Mouse (Mus musculus) limb, embryonic 14.5 days (tissue): Measurements from ENCODE around the gene Gm4791. TPM values are rescaled to one million over a fixed set of nuclear protein-coding genes. Genes with fewer than 3 reads are reported as not detected.
A peak's percentile ranks its signal among the peaks of the same experiment; 100 is the strongest.

Source experiments
- ATAC-seq: fragments of 200-750 bp; cut with Nextera tagmentation; 2 replicates; pipeline ENCODE4 v1.8.0; 2017; ENCODE audit warnings: low read depth, moderate number of reproducible peaks, moderate TSS enrichment; ENCODE audit not compliant: low FRiP score
- DNase-seq: peaks from one replicate; pipeline ENCODE4 v3.0.0-alpha.2; 2015; ENCODE audit warnings: low spot score
- H3K27ac ChIP-seq: fragments of 300-500 bp; sonication (generic); replicated peaks from 2 replicates; pipeline ENCODE4 v1.5.1; 2014; ENCODE audit warnings: low read depth, mild to moderate bottlenecking, low read length, moderate library complexity, mixed read lengths
- H3K27me3 ChIP-seq: fragments of 300-500 bp; sonication (generic); 2 replicates; pipeline ENCODE4 v1.6.1; 2014; ENCODE audit warnings: low read length, mixed read lengths; ENCODE audit not compliant: control insufficient read depth, insufficient read depth
- H3K36me3 ChIP-seq: fragments of 300-500 bp; sonication (generic); 2 replicates; pipeline ENCODE4 v1.6.1; 2014; ENCODE audit warnings: mild to moderate bottlenecking, low read length, moderate library complexity, mixed read lengths; ENCODE audit not compliant: control insufficient read depth, insufficient read depth
- H3K4me1 ChIP-seq: fragments of 300-500 bp; sonication (generic); 2 replicates; pipeline ENCODE4 v1.6.1; 2014; ENCODE audit warnings: antibody characterized with exemption, low read length, mixed read lengths; ENCODE audit not compliant: control insufficient read depth, insufficient read depth
- H3K4me2 ChIP-seq: fragments of 300-500 bp; sonication (generic); replicated peaks from 2 replicates; pipeline ENCODE4 v1.6.1; 2014; ENCODE audit warnings: low read depth, mild to moderate bottlenecking, low read length, moderate library complexity; ENCODE audit not compliant: severe bottlenecking
- H3K4me3 ChIP-seq: fragments of 300-500 bp; sonication (generic); replicated peaks from 2 replicates; pipeline ENCODE4 v1.5.1; 2014; ENCODE audit warnings: low read length
- H3K9ac ChIP-seq: fragments of 300-500 bp; sonication (generic); 2 replicates; pipeline ENCODE4 v1.6.1; 2014; ENCODE audit warnings: mild to moderate bottlenecking, low read depth, low read length, moderate library complexity; ENCODE audit not compliant: severe bottlenecking
- H3K9me3 ChIP-seq: fragments of 300-500 bp; sonication (generic); 2 replicates; pipeline ENCODE4 v1.6.1; 2016; ENCODE audit warnings: low read length; ENCODE audit not compliant: control insufficient read depth
- POLR2A ChIP-seq: fragments of 200-500 bp; IDR thresholded peaks from 2 replicates; pipeline ENCODE4 v1.8.0; 2012; ENCODE audit warnings: inconsistent platforms, mild to moderate bottlenecking, moderate library complexity, borderline replicate concordance; ENCODE audit not compliant: insufficient read depth, insufficient read length; ENCODE audit errors: extremely low read depth
- WGBS: fragments of 180-500 bp; shearing (Covaris S2); extraction: QIAGEN DNeasy Blood & Tissue Kit; methylation state at CpG from one replicate; pipeline ENCODE4 v1.1.7; 2014; 5-methylcytosine and 5-hydroxymethylcytosine counted together
- polyA plus RNA-seq, 2 experiments: library from polyadenylated mRNA; depleted of rRNA in 1 of 2; stranded (reverse) in 1 of 2; unstranded in 1 of 2; fragments of >200 nt; fragmentation: Nextera tagmentation in 1 of 2; extraction: Ambion mirVana in 1 of 2; gene quantifications; 2 replicates each; pipeline versions ENCODE4 v1.2.1 to v1.2.3; 2012 to 2014

Gene Gm4791
- polyA plus RNA-seq (2012; rRNA removed) (0.11 and 0.22 TPM in 2 replicates), polyA plus RNA-seq (2014; fragmentation: Nextera tagmentation; extraction: Ambion mirVana) (0.37 TPM in 1 of 2 replicates, not detected in the other)

- no peaks in the 10 kb centered on the region for H3K9me3 ChIP-seq
- H3K9ac ChIP-seq, result no peak within 1 kb of the TSS
- H3K4me3 ChIP-seq, result no peak within 1 kb of the TSS
- ATAC-seq, result peak; percentile 70
- no peaks in the 10 kb centered on the region for H3K36me3 ChIP-seq
- H3K27me3 ChIP-seq, result no peaks in the 10 kb centered on the region
- TF ChIP-seq POLR2A, result no peak
- H3K27ac ChIP-seq, result no peak within 1 kb of the TSS
- WGBS, result 15% methylated on average over 5 of the region's 5 CpGs
- peak; percentile 11 for DNase-seq
- H3K4me2 ChIP-seq, result no peak within 1 kb of the TSS
- H3K4me1 ChIP-seq, result no peaks in the 10 kb centered on the region
These were observed at the start of gene Gm4791 for GRCm38 (mm10) chr9:46998338-46998791. Gene Gm4791, plus strand, starts transcription at chr9:46998741.

- 75% methylated on average over 6 of the region's 6 CpGs for WGBS
- H3K27ac ChIP-seq, result no peak overlapping the region
- DNase-seq (no peak), ATAC-seq (no peak)
- TF ChIP-seq POLR2A, result no peak
- no peaks in the 10 kb centered on the region for H3K9me3 ChIP-seq
- H3K9ac ChIP-seq, result no peak overlapping the region
- no peak overlapping the region for H3K4me2 ChIP-seq
- H3K36me3 ChIP-seq, result no peaks in the 10 kb centered on the region
- H3K4me1 ChIP-seq, result peaks cover 7% of the 10 kb centered on the region; the same call in 1 of the 2 replicates
- no peaks in the 10 kb centered on the region for H3K27me3 ChIP-seq
- H3K4me3 ChIP-seq, result no peak overlapping the region
These were observed 42.3 kb upstream of the Gm4791 start for GRCm38 (mm10) chr9:46956286-46956685.

GRCm38 (mm10) chr9:46957420-46957950 lies 41.1 kb upstream of the Gm4791 start:
- no peak overlapping the region for H3K4me2 ChIP-seq
- no peaks in the 10 kb centered on the region for H3K27me3 ChIP-seq
- H3K9ac ChIP-seq, result no peak overlapping the region
- no peaks in the 10 kb centered on the region for H3K36me3 ChIP-seq
- H3K27ac ChIP-seq, result no peak overlapping the region
- no peak for ATAC-seq
- H3K4me3 ChIP-seq, result no peak overlapping the region
- 59% methylated on average over 8 of the region's 8 CpGs for WGBS
- DNase-seq, result no peak
- TF ChIP-seq POLR2A, result no peak
- H3K4me1 ChIP-seq, result peaks cover 7% of the 10 kb centered on the region; the same call in 1 of the 2 replicates
- H3K9me3 ChIP-seq, result no peaks in the 10 kb centered on the region

GRCm38 (mm10) chr9:46966028-46966427 lies 32.5 kb upstream of the Gm4791 start:
- no peaks in the 10 kb centered on the region for H3K9me3 ChIP-seq
- H3K4me3 ChIP-seq, result no peak overlapping the region
- no peak overlapping the region for H3K27ac ChIP-seq
- DNase-seq, result no peak
- 0 out of 2 replicates have a peak, but pooled peaks have one; percentile 23 for ATAC-seq
- H3K4me2 ChIP-seq, result no peak overlapping the region
- H3K9ac ChIP-seq, result no peak overlapping the region
- H3K36me3 ChIP-seq, result no peaks in the 10 kb centered on the region
- WGBS, result 87% methylated on average over 5 of the region's 5 CpGs
- TF ChIP-seq POLR2A, result no peak
- no peaks in the 10 kb centered on the region for H3K27me3 ChIP-seq
- H3K4me1 ChIP-seq, result no peaks in the 10 kb centered on the region

- DNase-seq (no peak), ATAC-seq (no peak)
- Histone ChIP-seq H3K9me3 (no peaks in the 10 kb centered on the region), H3K4me2 (no peak overlapping the region), H3K4me1 (no peaks in the 10 kb centered on the region), H3K36me3 (no peaks in the 10 kb centered on the region), H3K27me3 (no peaks in the 10 kb centered on the region), H3K27ac (no peak overlapping the region), H3K9ac (no peak overlapping the region), H3K4me3 (no peak overlapping the region)
- WGBS, result 35% methylated on average over 6 of the region's 6 CpGs
- TF ChIP-seq POLR2A, result no peak
These were observed 29.6 kb upstream of the Gm4791 start for GRCm38 (mm10) chr9:46968970-46969369.
